Mouse (Mus musculus) ES-E14 (cell line): ENCODE data around the gene Myl9. TPM values are rescaled to one million over a fixed set of nuclear protein-coding genes. Genes with fewer than 3 reads are reported as not detected.

ENCODE experiments used
- DNase-seq: peaks from one replicate; pipeline ENCODE4 v3.0.0-alpha.2; 2013; ENCODE audit warnings: low read depth, low spot score
- H3K27ac ChIP-seq: 2 replicates; pipeline ENCODE4 v1.5.1; 2012; ENCODE audit warnings: low read depth, mild to moderate bottlenecking, low read length, moderate library complexity, mixed read lengths; ENCODE audit not compliant: poor library complexity, insufficient read depth, severe bottlenecking
- H3K36me3 ChIP-seq: 2 replicates; pipeline ENCODE4 v1.6.1; 2012; ENCODE audit warnings: mild to moderate bottlenecking, low read length, moderate library complexity, mixed read lengths; ENCODE audit not compliant: control insufficient read depth, poor library complexity, insufficient read depth, severe bottlenecking
- H3K4me1 ChIP-seq, 2 experiments: fragments of 150-350 bp in 1 of 2; sonication (generic) in 1 of 2; 2 replicates each; pipeline ENCODE4 v1.6.1; 2012; ENCODE audit warnings: low read length in 2 of 2, mild to moderate bottlenecking in 1 of 2, mixed read lengths in 1 of 2; ENCODE audit not compliant: control insufficient read depth in 2 of 2, insufficient read depth in 2 of 2, poor library complexity in 1 of 2
- H3K4me3 ChIP-seq, 2 experiments: fragments of 150-350 bp in 1 of 2; sonication (generic) in 1 of 2; 2 replicates each; pipeline ENCODE4 v1.5.1; 2012; ENCODE audit warnings: low read length in 2 of 2, low read depth in 1 of 2, mild to moderate bottlenecking in 1 of 2, mixed read lengths in 1 of 2; ENCODE audit not compliant: insufficient read depth in 1 of 2, poor library complexity in 1 of 2, severe bottlenecking in 1 of 2
- H3K9ac ChIP-seq: 2 replicates; pipeline ENCODE4 v1.6.1; 2012; ENCODE audit warnings: low read depth, mild to moderate bottlenecking, low read length, mixed read lengths; ENCODE audit not compliant: poor library complexity, insufficient read depth, severe bottlenecking
- H3K9me3 ChIP-seq: fragments of 150-350 bp; sonication (generic); 2 replicates; pipeline ENCODE4 v1.6.1; 2012; ENCODE audit warnings: low read depth, mild to moderate bottlenecking, low read length; ENCODE audit not compliant: control insufficient read depth, insufficient read depth
- CHD2 ChIP-seq: IDR thresholded peaks from 2 replicates; pipeline ENCODE4 v1.6.1; 2014; ENCODE audit warnings: mild to moderate bottlenecking, low read depth, low read length, inconsistent platforms
- HCFC1 ChIP-seq: IDR thresholded peaks from 2 replicates; pipeline ENCODE4 v1.6.1; 2012; ENCODE audit warnings: low read length, inconsistent platforms, borderline replicate concordance; ENCODE audit not compliant: insufficient read depth
- MAFK ChIP-seq: IDR thresholded peaks from 2 replicates; pipeline ENCODE4 v1.6.1; 2014; ENCODE audit warnings: mild to moderate bottlenecking, low read depth, low read length, inconsistent platforms; ENCODE audit not compliant: insufficient read depth
- ZC3H11A ChIP-seq: IDR thresholded peaks from 2 replicates; pipeline ENCODE4 v1.6.1; 2012; ENCODE audit warnings: low read depth, mild to moderate bottlenecking, inconsistent platforms, low read length, borderline replicate concordance
- ZNF384 ChIP-seq: IDR thresholded peaks from 2 replicates; pipeline ENCODE4 v1.6.1; 2012; ENCODE audit warnings: low read depth, low read length, inconsistent platforms
- in situ Hi-C, 2 experiments: fragments of 600-800 bp; cut with MboI; formaldehyde crosslinking; loops; one replicate each; pipeline ENCODE4 v1.15.1; 2025; ENCODE audit warnings: low sequenced_read_pairs in 2 of 2, inconsistent platforms in 1 of 2; ENCODE audit not compliant: unreplicated experiment in 2 of 2
- total RNA-seq: library from RNA; depleted of rRNA; stranded (reverse); fragments of 300-350 nt; gene quantifications from 2 replicates; pipeline ENCODE4 v1.2.3, GENCODE M21; 2012

Gene Myl9
- total RNA-seq, 1 experiment = 77.7 TPM

- H3K9me3 ChIP-seq = no peaks in the 10 kb centered on the region
- in situ Hi-C loops = no loop called here
- no peak overlapping the region for H3K27ac ChIP-seq
- TF ChIP-seq CHD2 (no peak), ZNF384 (no peak), ZC3H11A (no peak), MAFK (no peak), HCFC1 (no peak)
- no peaks in the 10 kb centered on the region; a peak in 1 of 4 replicates for H3K4me1 ChIP-seq
- H3K36me3 ChIP-seq = no peaks in the 10 kb centered on the region
- no peak overlapping the region for H3K4me3 ChIP-seq
- DNase-seq = no peak
- no peak overlapping the region for H3K9ac ChIP-seq
Measured at GRCm38 (mm10) chr2:156803698-156804372, 28.6 kb downstream of the Myl9 start.

- Histone ChIP-seq H3K9ac (no peak overlapping the region), H3K4me1 (no peaks in the 10 kb centered on the region; a peak in 1 of 4 replicates), H3K27ac (no peak overlapping the region), H3K9me3 (no peaks in the 10 kb centered on the region), H3K4me3 (no peak overlapping the region), H3K36me3 (no peaks in the 10 kb centered on the region)
- in situ Hi-C loops = no loop called here
- TF ChIP-seq CHD2 (peak; percentile 76), ZC3H11A (no peak)
- DNase-seq = no peak
Measured at GRCm38 (mm10) chr2:156804589-156804988, 29.4 kb downstream of the Myl9 start.

GRCm38 (mm10) chr2:156806886-156807285, 31.7 kb downstream of the Myl9 start:
- Histone ChIP-seq H3K36me3 (no peaks in the 10 kb centered on the region), H3K9ac (no peak overlapping the region), H3K27ac (no peak overlapping the region), H3K9me3 (no peaks in the 10 kb centered on the region), H3K4me1 (no peaks in the 10 kb centered on the region; a peak in 1 of 4 replicates), H3K4me3 (no peak overlapping the region)
- TF ChIP-seq HCFC1 (no peak), ZNF384 (no peak), MAFK (no peak), ZC3H11A (no peak), CHD2 (no peak)
- DNase-seq = no peak
- in situ Hi-C loops = no loop called here

- Histone ChIP-seq H3K27ac (no peak overlapping the region), H3K9me3 (no peaks in the 10 kb centered on the region), H3K9ac (peak overlapping the region; percentile 37; the same call in 1 of the 2 replicates), H3K4me3 (no peak overlapping the region), H3K36me3 (no peaks in the 10 kb centered on the region), H3K4me1 (no peaks in the 10 kb centered on the region)
- peak; percentile 34; the same call in 1 of the 2 replicates for TF ChIP-seq ZC3H11A
- TF ChIP-seq HCFC1 = no peak
- TF ChIP-seq ZNF384 = no peak
- peak; percentile 81 for DNase-seq
- in situ Hi-C loops = no loop called here
Measured at GRCm38 (mm10) chr2:156809579-156809978, 34.4 kb downstream of the Myl9 start.

GRCm38 (mm10) chr2:156810716-156811115, 35.5 kb downstream of the Myl9 start:
- no peaks in the 10 kb centered on the region for H3K9me3 ChIP-seq
- peaks cover 2 to 10% of the 10 kb centered on the region in 2 experiments; a peak in 2 of 4 replicates for H3K4me1 ChIP-seq
- TF ChIP-seq CHD2 (no peak), HCFC1 (no peak), ZNF384 (no peak), MAFK (no peak), ZC3H11A (no peak)
- H3K27ac ChIP-seq = no peak overlapping the region
- no peak overlapping the region for H3K9ac ChIP-seq
- H3K4me3 ChIP-seq = no peak overlapping the region
- in situ Hi-C loops = no loop called here
- H3K36me3 ChIP-seq = no peaks in the 10 kb centered on the region
- DNase-seq = no peak
